Mouse (Mus musculus): Measurements from ENCODE around the gene Creb5. TPM values are rescaled to one million over a fixed set of nuclear protein-coding genes. Genes with fewer than 3 reads are reported as not detected.

The Creb5 gene
- total and polyA plus RNA-seq, 3 experiments = 3.5 to 8.4 (median 6.1) TPM

GRCm38 (mm10) chr6:53450494-53450893 lies 163.4 kb downstream of the Creb5 start:
- H3K79me2 ChIP-seq (replicated peaks; ENCODE audit: control insufficient read depth, insufficient read depth, low read length) = no peaks in the 10 kb centered on the region
- H3K27ac ChIP-seq = no peak overlapping the region
- intact Hi-C loops (cut with DNase I) = no loop called here
- no peak for DNase-seq
- H3K4me1 ChIP-seq (ENCODE audit: control insufficient read depth, insufficient read depth, low read length) = no peaks in the 10 kb centered on the region; the same call in none of the 2 replicates
- TF ChIP-seq CTCF (IDR thresholded peaks at IDR 0.05) = no peak
- no peak for TF ChIP-seq POLR2A (IDR thresholded peaks at IDR 0.05; ENCODE audit: insufficient read depth, low read depth, low read length)
- TF ChIP-seq EP300 (IDR thresholded peaks at IDR 0.05; ENCODE audit: insufficient read depth, low read depth, low read length) = no peak
- no peak overlapping the region for H3K9ac ChIP-seq (ENCODE audit: low read depth, low read length)
- no peaks in the 10 kb centered on the region for H3K27me3 ChIP-seq (ENCODE audit: control insufficient read depth, insufficient read depth, low read length)
- H3K36me3 ChIP-seq (ENCODE audit: control insufficient read depth, insufficient read depth, low read length) = no peaks in the 10 kb centered on the region
- H3K4me3 ChIP-seq = no peak overlapping the region
- WGBS = 76% methylated on average over 3 of the region's 3 CpGs

- Histone ChIP-seq H3K36me3 (ENCODE audit: control insufficient read depth, insufficient read depth, low read length) (no peaks in the 10 kb centered on the region), H3K4me3 (no peak overlapping the region), H3K79me2 (replicated peaks; ENCODE audit: control insufficient read depth, insufficient read depth, low read length) (no peaks in the 10 kb centered on the region), H3K27me3 (ENCODE audit: control insufficient read depth, insufficient read depth, low read length) (no peaks in the 10 kb centered on the region), H3K9ac (ENCODE audit: low read depth, low read length) (no peak overlapping the region), H3K27ac (no peak overlapping the region), H3K4me1 (ENCODE audit: control insufficient read depth, insufficient read depth, low read length) (no peaks in the 10 kb centered on the region; the same call in none of the 2 replicates)
- 86% methylated on average over 6 of the region's 6 CpGs for WGBS
- DNase-seq = no peak
- intact Hi-C loops (cut with DNase I) = no loop called here
- TF ChIP-seq POLR2A (IDR thresholded peaks at IDR 0.05; ENCODE audit: insufficient read depth, low read depth, low read length) = no peak
- TF ChIP-seq EP300 (IDR thresholded peaks at IDR 0.05; ENCODE audit: insufficient read depth, low read depth, low read length) = no peak
- no peak for TF ChIP-seq CTCF (IDR thresholded peaks at IDR 0.05)
These were observed 165.2 kb downstream of the Creb5 start for GRCm38 (mm10) chr6:53452240-53452639.

- H3K9ac ChIP-seq (ENCODE audit: low read depth, low read length) = no peak overlapping the region
- no peaks in the 10 kb centered on the region; the same call in 1 of the 2 replicates for H3K4me1 ChIP-seq (ENCODE audit: control insufficient read depth, insufficient read depth, low read length)
- 45% methylated on average over 4 of the region's 4 CpGs for whole genome bisulfite sequencing
- H3K36me3 ChIP-seq (ENCODE audit: control insufficient read depth, insufficient read depth, low read length) = no peaks in the 10 kb centered on the region
- DNase-seq = no peak
- H3K79me2 ChIP-seq (replicated peaks; ENCODE audit: control insufficient read depth, insufficient read depth, low read length) = no peaks in the 10 kb centered on the region
- no peak overlapping the region for H3K27ac ChIP-seq
- intact Hi-C loops (cut with DNase I) = no loop called here
- H3K27me3 ChIP-seq (ENCODE audit: control insufficient read depth, insufficient read depth, low read length) = no peaks in the 10 kb centered on the region
- TF ChIP-seq POLR2A (IDR thresholded peaks at IDR 0.05; ENCODE audit: insufficient read depth, low read depth, low read length) = no peak
- no peak for TF ChIP-seq CTCF (IDR thresholded peaks at IDR 0.05)
- TF ChIP-seq EP300 (IDR thresholded peaks at IDR 0.05; ENCODE audit: insufficient read depth, low read depth, low read length) = no peak
- H3K4me3 ChIP-seq = no peak overlapping the region
These were observed 168.4 kb downstream of the Creb5 start for GRCm38 (mm10) chr6:53455442-53455841.

- H3K27me3 ChIP-seq (ENCODE audit: control insufficient read depth, insufficient read depth, low read length) = no peaks in the 10 kb centered on the region
- TF ChIP-seq POLR2A (IDR thresholded peaks at IDR 0.05; ENCODE audit: insufficient read depth, low read depth, low read length) = no peak
- TF ChIP-seq CTCF (IDR thresholded peaks at IDR 0.05) = no peak
- no peak for TF ChIP-seq EP300 (IDR thresholded peaks at IDR 0.05; ENCODE audit: insufficient read depth, low read depth, low read length)
- intact Hi-C loops (cut with DNase I) = no loop called here
- H3K79me2 ChIP-seq (replicated peaks; ENCODE audit: control insufficient read depth, insufficient read depth, low read length) = no peaks in the 10 kb centered on the region
- WGBS = 97% methylated on average over 5 of the region's 5 CpGs
- no peak overlapping the region for H3K9ac ChIP-seq (ENCODE audit: low read depth, low read length)
- no peak for DNase-seq
- H3K4me1 ChIP-seq (ENCODE audit: control insufficient read depth, insufficient read depth, low read length) = no peaks in the 10 kb centered on the region; the same call in 1 of the 2 replicates
- H3K4me3 ChIP-seq = no peak overlapping the region
- no peaks in the 10 kb centered on the region for H3K36me3 ChIP-seq (ENCODE audit: control insufficient read depth, insufficient read depth, low read length)
- H3K27ac ChIP-seq = no peak overlapping the region
These were observed 169.0 kb downstream of the Creb5 start for GRCm38 (mm10) chr6:53456111-53456510.

- no peak overlapping the region for H3K9ac ChIP-seq (ENCODE audit: low read depth, low read length)
- H3K4me3 ChIP-seq = no peak overlapping the region
- H3K27ac ChIP-seq = no peak overlapping the region
- H3K27me3 ChIP-seq (ENCODE audit: control insufficient read depth, insufficient read depth, low read length) = no peaks in the 10 kb centered on the region
- intact Hi-C loops (cut with DNase I) = no loop called here
- DNase-seq = no peak
- no peaks in the 10 kb centered on the region for H3K79me2 ChIP-seq (replicated peaks; ENCODE audit: control insufficient read depth, insufficient read depth, low read length)
- no peaks in the 10 kb centered on the region for H3K36me3 ChIP-seq (ENCODE audit: control insufficient read depth, insufficient read depth, low read length)
- TF ChIP-seq POLR2A (IDR thresholded peaks at IDR 0.05; ENCODE audit: insufficient read depth, low read depth, low read length) (no peak), CTCF (IDR thresholded peaks at IDR 0.05) (no peak), EP300 (IDR thresholded peaks at IDR 0.05; ENCODE audit: insufficient read depth, low read depth, low read length) (no peak)
- peaks cover 2% of the 10 kb centered on the region for H3K4me1 ChIP-seq (ENCODE audit: control insufficient read depth, insufficient read depth, low read length)
- WGBS = 92% methylated on average over 6 of the region's 6 CpGs
These were observed 173.1 kb downstream of the Creb5 start for GRCm38 (mm10) chr6:53459995-53460747.

- H3K9ac ChIP-seq (ENCODE audit: low read depth, low read length) = no peak overlapping the region
- H3K27me3 ChIP-seq (ENCODE audit: control insufficient read depth, insufficient read depth, low read length) = no peaks in the 10 kb centered on the region
- TF ChIP-seq EP300 (IDR thresholded peaks at IDR 0.05; ENCODE audit: insufficient read depth, low read depth, low read length) (no peak), CTCF (IDR thresholded peaks at IDR 0.05) (no peak), POLR2A (IDR thresholded peaks at IDR 0.05; ENCODE audit: insufficient read depth, low read depth, low read length) (no peak)
- 93% methylated on average over 6 of the region's 6 CpGs for WGBS
- no peak overlapping the region for H3K27ac ChIP-seq
- intact Hi-C loops (cut with DNase I) = no loop called here
- H3K79me2 ChIP-seq (replicated peaks; ENCODE audit: control insufficient read depth, insufficient read depth, low read length) = no peaks in the 10 kb centered on the region
- peaks cover 2% of the 10 kb centered on the region for H3K4me1 ChIP-seq (ENCODE audit: control insufficient read depth, insufficient read depth, low read length)
- H3K4me3 ChIP-seq = no peak overlapping the region
- H3K36me3 ChIP-seq (ENCODE audit: control insufficient read depth, insufficient read depth, low read length) = no peaks in the 10 kb centered on the region
- no peak for DNase-seq
These were observed 174.0 kb downstream of the Creb5 start for GRCm38 (mm10) chr6:53461056-53461455.

Measured in heart, adult 2 months (tissue).